Mouse (Mus musculus) spleen, adult 12 weeks (tissue): ENCODE results near the gene 1700017B05Rik.

Experiments
- DNase-seq: peaks from one replicate; pipeline ENCODE4 v3.0.0; 2022; ENCODE audit warnings: low spot score

1700017B05Rik gene

GRCm38 (mm10) chr9:57272902-57273804 lies 10.7 kb upstream of the 1700017B05Rik start:
- DNase-seq, result peak; percentile 34

GRCm38 (mm10) chr9:57271837-57272562 lies 9.6 kb upstream of the 1700017B05Rik start:
- no peak for DNase-seq

- DNase-seq, result no peak
These were observed 8.7 kb upstream of the 1700017B05Rik start for GRCm38 (mm10) chr9:57271081-57271480.

GRCm38 (mm10) chr9:57270399-57270798 lies 8.0 kb upstream of the 1700017B05Rik start:
- no peak for DNase-seq

GRCm38 (mm10) chr9:57269384-57269783 lies 7.0 kb upstream of the 1700017B05Rik start:
- no peak for DNase-seq

- no peak for DNase-seq
These were observed 6.2 kb upstream of the 1700017B05Rik start for GRCm38 (mm10) chr9:57268575-57268974.

GRCm38 (mm10) chr9:57268078-57268477 lies 5.7 kb upstream of the 1700017B05Rik start:
- DNase-seq, result no peak

GRCm38 (mm10) chr9:57267421-57267820 lies 5.0 kb upstream of the 1700017B05Rik start:
- no peak for DNase-seq

GRCm38 (mm10) chr9:57265125-57265524 lies 2.7 kb upstream of the 1700017B05Rik start:
- DNase-seq, result no peak

GRCm38 (mm10) chr9:57262795-57263684 lies 628 bp upstream of the 1700017B05Rik start:
- no peak for DNase-seq

- peak; percentile 51 for DNase-seq
These were observed 898 bp downstream of the 1700017B05Rik start for GRCm38 (mm10) chr9:57261516-57261912.

GRCm38 (mm10) chr9:57260940-57261339 lies 1.5 kb downstream of the 1700017B05Rik start:
- no peak for DNase-seq

- DNase-seq, result peak; percentile 83
These were observed 2.7 kb downstream of the 1700017B05Rik start for GRCm38 (mm10) chr9:57259736-57260135.

- DNase-seq, result no peak
These were observed 4.8 kb downstream of the 1700017B05Rik start for GRCm38 (mm10) chr9:57257627-57258026.

GRCm38 (mm10) chr9:57256861-57257260 lies 5.6 kb downstream of the 1700017B05Rik start:
- DNase-seq, result no peak

- no peak for DNase-seq
These were observed 6.1 kb downstream of the 1700017B05Rik start for GRCm38 (mm10) chr9:57256309-57256708.

GRCm38 (mm10) chr9:57254823-57255495 lies 7.5 kb downstream of the 1700017B05Rik start:
- DNase-seq, result no peak

GRCm38 (mm10) chr9:57254061-57254460 lies 8.4 kb downstream of the 1700017B05Rik start:
- DNase-seq, result no peak

- DNase-seq, result no peak
These were observed 11.3 kb downstream of the 1700017B05Rik start for GRCm38 (mm10) chr9:57251139-57251538.

- DNase-seq, result no peak
These were observed 12.4 kb downstream of the 1700017B05Rik start for GRCm38 (mm10) chr9:57250026-57250425.
